Mouse (Mus musculus) G1E (cell line): ENCODE data around the gene Apol9b.
"Not testable (repeated sequence)": the region's sequence is repeated elsewhere in the genome, so short reads cannot be mapped to it uniquely, and the experiment has no call there.

Experiments
- CTCF ChIP-seq: IDR thresholded peaks from 2 replicates; pipeline ENCODE4 v1.5.1; 2012; ENCODE audit warnings: low read depth, low read length, inconsistent platforms, mixed read lengths
- GATA1 ChIP-seq: IDR thresholded peaks from 2 replicates; pipeline ENCODE4 v1.6.1; 2012; ENCODE audit warnings: borderline replicate concordance, low read length, inconsistent platforms, mixed read lengths
- POLR2AphosphoS5 ChIP-seq: IDR thresholded peaks from 2 replicates; pipeline ENCODE4 v1.6.1; 2012; ENCODE audit warnings: low read depth, low read length, inconsistent platforms; ENCODE audit not compliant: insufficient replicate concordance
- TAL1 ChIP-seq: conservative IDR thresholded peaks from 2 replicates; pipeline ENCODE4 v1.6.1; 2012; ENCODE audit warnings: low read depth, low read length, inconsistent platforms, mixed read lengths

- TF ChIP-seq CTCF, TAL1, POLR2AphosphoS5, GATA1: not testable (repeated sequence)
These were observed 37.1 kb upstream of the Apol9b start for GRCm38 (mm10) chr15:77691532-77692311.
